Mouse (Mus musculus): Measurements from ENCODE around the gene Brix1.

GRCm38 (mm10) chr15:10487246-10487645 lies 1.5 kb upstream of the Brix1 start:
- TF ChIP-seq CHD2 (IDR thresholded peaks at IDR 0.05; ENCODE audit: low read depth, low read length), result no peak
- TF ChIP-seq ZC3H11A (IDR thresholded peaks at IDR 0.05; ENCODE audit: borderline replicate concordance, low read depth, low read length), result no peak
- TF ChIP-seq ZNF384 (IDR thresholded peaks at IDR 0.05; ENCODE audit: low read depth, low read length), result no peak
- no peak for TF ChIP-seq MAFK (IDR thresholded peaks at IDR 0.05; ENCODE audit: insufficient read depth, low read depth, low read length)
